Mouse (Mus musculus): ENCODE data around the gene Tfam. TPM values are rescaled to one million over a fixed set of nuclear protein-coding genes. Genes with fewer than 3 reads are reported as not detected.

Gene Tfam
- total RNA-seq (2014; fragmentation: Nextera tagmentation) = 52.6 and 71.6 TPM in 2 replicates
- 73.2 and 91.8 TPM in 2 replicates for total RNA-seq (2017)

GRCm38 (mm10) chr10:71238240-71238554 lies at the start of gene Tfam:
TSS of gene Tfam (minus strand) at chr10:71238280.
- ATAC-seq (replicated peaks; ENCODE audit: poor library complexity, severe bottlenecking) = no peak

- peak; percentile 93 for ATAC-seq (replicated peaks; ENCODE audit: poor library complexity, severe bottlenecking)
Measured at GRCm38 (mm10) chr10:71285126-71285580, 47.1 kb upstream of the Tfam start, which contains the start of gene Ube2d1. TSS of gene Ube2d1 (minus strand) at chr10:71285262.

- ATAC-seq (replicated peaks; ENCODE audit: poor library complexity, severe bottlenecking) = peak; percentile 33
Measured at GRCm38 (mm10) chr10:71284511-71285125, 46.5 kb upstream of the Tfam start.

- ATAC-seq (replicated peaks; ENCODE audit: poor library complexity, severe bottlenecking) = 0 out of 2 replicates have a peak, but pooled peaks have one; percentile 6
Measured at GRCm38 (mm10) chr10:71284131-71284510, 46.0 kb upstream of the Tfam start.

- no peak for ATAC-seq (replicated peaks; ENCODE audit: poor library complexity, severe bottlenecking)
Measured at GRCm38 (mm10) chr10:71273008-71273739, 35.1 kb upstream of the Tfam start.

- no peak for ATAC-seq (replicated peaks; ENCODE audit: poor library complexity, severe bottlenecking)
Measured at GRCm38 (mm10) chr10:71267973-71268372, 29.9 kb upstream of the Tfam start.

GRCm38 (mm10) chr10:71267511-71267910 lies 29.4 kb upstream of the Tfam start:
- no peak for ATAC-seq (replicated peaks; ENCODE audit: poor library complexity, severe bottlenecking)

GRCm38 (mm10) chr10:71265067-71265466 lies 27.0 kb upstream of the Tfam start:
- no peak for ATAC-seq (replicated peaks; ENCODE audit: poor library complexity, severe bottlenecking)

- ATAC-seq (replicated peaks; ENCODE audit: poor library complexity, severe bottlenecking) = no peak
Measured at GRCm38 (mm10) chr10:71261637-71262036, 23.6 kb upstream of the Tfam start.

- no peak for ATAC-seq (replicated peaks; ENCODE audit: poor library complexity, severe bottlenecking)
Measured at GRCm38 (mm10) chr10:71258943-71259342, 20.9 kb upstream of the Tfam start.

GRCm38 (mm10) chr10:71258516-71258915 lies 20.4 kb upstream of the Tfam start:
- ATAC-seq (replicated peaks; ENCODE audit: poor library complexity, severe bottlenecking) = no peak

- ATAC-seq (replicated peaks; ENCODE audit: poor library complexity, severe bottlenecking) = no peak
Measured at GRCm38 (mm10) chr10:71253147-71253546, 15.1 kb upstream of the Tfam start.

- no peak for ATAC-seq (replicated peaks; ENCODE audit: poor library complexity, severe bottlenecking)
Measured at GRCm38 (mm10) chr10:71252421-71252820, 14.3 kb upstream of the Tfam start.

GRCm38 (mm10) chr10:71251846-71252245 lies 13.8 kb upstream of the Tfam start:
- ATAC-seq (replicated peaks; ENCODE audit: poor library complexity, severe bottlenecking) = no peak

- no peak for ATAC-seq (replicated peaks; ENCODE audit: poor library complexity, severe bottlenecking)
Measured at GRCm38 (mm10) chr10:71251256-71251655, 13.2 kb upstream of the Tfam start.

- ATAC-seq (replicated peaks; ENCODE audit: poor library complexity, severe bottlenecking) = no peak
Measured at GRCm38 (mm10) chr10:71250472-71250871, 12.4 kb upstream of the Tfam start.

GRCm38 (mm10) chr10:71249086-71249880 lies 11.2 kb upstream of the Tfam start:
- ATAC-seq (replicated peaks; ENCODE audit: poor library complexity, severe bottlenecking) = no peak

GRCm38 (mm10) chr10:71246956-71247355 lies 8.9 kb upstream of the Tfam start:
- no peak for ATAC-seq (replicated peaks; ENCODE audit: poor library complexity, severe bottlenecking)

- peak; percentile 62 for ATAC-seq (replicated peaks; ENCODE audit: poor library complexity, severe bottlenecking)
Measured at GRCm38 (mm10) chr10:71239479-71240120, 1.5 kb upstream of the Tfam start.

- ATAC-seq (replicated peaks; ENCODE audit: poor library complexity, severe bottlenecking) = peak; percentile 95
Measured at GRCm38 (mm10) chr10:71237516-71238239, 402 bp downstream of the Tfam start.

Measured in granulocyte monocyte progenitor cell, adult 5-6 weeks (primary cell).